Mouse (Mus musculus): ENCODE data around the gene Snx9.

- no peak for TF ChIP-seq CTCF (IDR thresholded peaks at IDR 0.05; ENCODE audit: extremely low read depth, insufficient read length, insufficient replicate concordance, low read depth, low read length)
- no peak for TF ChIP-seq POLR2A (IDR thresholded peaks at IDR 0.05; ENCODE audit: low read depth, low read length)
Observed at GRCm38 (mm10) chr17:5862869-5863268, 21.7 kb downstream of the Snx9 start.
